In genomic region chr13:43236630-43237029, GRCm38 (mm10) we compare ENCODE assay signal across 10 mouse cellular contexts.
A peak's percentile ranks its signal among the peaks of the same experiment; 100 is the strongest.
DNase-seq lines count a peak whose midpoint lies in the region; ATAC-seq and TF ChIP-seq lines count a peak whose summit lies in the region.
"Had no signal": no experiment of that assay in that cellular context is flagged by ENCODE, and none has a peak within 500 bp of the region (broad histone marks: within the 10 kb centered on the region; RNA-seq: fewer than 3 reads in every experiment).

No protein-coding gene starts in this region.

- intact Hi-C loops in left cerebral cortex, adult 2 months (cut with DNase I) = no loop called here
- intact Hi-C loops in left cerebral cortex, postnatal 25 days (cut with DNase I) = no loop called here

- H3K4me1 ChIP-seq in heart, embryonic 13.5 days = peaks cover 80% of the 10 kb centered on the region
- peaks cover 50% of the 10 kb centered on the region for H3K4me1 ChIP-seq in kidney, embryonic 16.5 days (ENCODE audit: insufficient read depth, low read length)

- H3K27ac ChIP-seq in left cerebral cortex, adult 2 months = peak overlapping the region; percentile 80
- peak overlapping the region; percentile 62 for H3K27ac ChIP-seq in heart, embryonic 13.5 days (replicated peaks)
- H3K27ac ChIP-seq in kidney, embryonic 16.5 days (ENCODE audit: low read length) = peak overlapping the region; percentile 48; the same call in 1 of the 2 replicates
- H3K27ac ChIP-seq: limb, embryonic 15.5 days had no signal

- no peak for DNase-seq in left cerebral cortex, adult 2 months (ENCODE audit: extremely low spot score in 1 of 2, low spot score in 2 of 2)
- no peak for DNase-seq in left cerebral cortex, postnatal 25 days (ENCODE audit: low spot score in 2 of 2)
- DNase-seq in lung, postnatal 36 days = peak; percentile 82
- DNase-seq in thymus, postnatal 36 days = no peak
- DNase-seq in layer of hippocampus, postnatal 36 days = no peak
- DNase-seq: adrenal gland, postnatal 14 days had no signal

- H3K9me3 ChIP-seq in heart, embryonic 13.5 days = no peaks in the 10 kb centered on the region
- H3K9me3 ChIP-seq in kidney, embryonic 16.5 days (ENCODE audit: low read length) = no peaks in the 10 kb centered on the region
- H3K9me3 ChIP-seq: limb, embryonic 15.5 days had no signal

- no peak for ATAC-seq in heart, embryonic 13.5 days (ENCODE audit: extremely low read depth, insufficient number of reproducible peaks, low FRiP score, low TSS enrichment)
- ATAC-seq in kidney, embryonic 16.5 days (ENCODE audit: low FRiP score, low TSS enrichment) = no peak
- no peak for ATAC-seq in megakaryocyte-erythroid progenitor cell, adult 5-6 weeks (replicated peaks; ENCODE audit: low FRiP score, low TSS enrichment, poor library complexity, severe bottlenecking)

- 29% methylated on average over 6 of the region's 6 CpGs for WGBS in heart, embryonic 13.5 days
- 62% methylated on average over 6 of the region's 6 CpGs for WGBS in kidney, embryonic 16.5 days

- peak overlapping the region; percentile 35 for H3K4me2 ChIP-seq in heart, embryonic 13.5 days
- H3K4me2 ChIP-seq in kidney, embryonic 16.5 days (replicated peaks; ENCODE audit: low read depth, low read length) = no peak overlapping the region
- H3K4me2 ChIP-seq: limb, embryonic 15.5 days had no signal

- H3K9ac ChIP-seq in heart, embryonic 13.5 days = no peak overlapping the region
- H3K9ac ChIP-seq in kidney, embryonic 16.5 days (replicated peaks; ENCODE audit: low read length) = no peak overlapping the region
- H3K9ac ChIP-seq: limb, embryonic 15.5 days had no signal

- no peak for TF ChIP-seq CTCF in left cerebral cortex, adult 2 months (IDR thresholded peaks at IDR 0.05)

- no peaks in the 10 kb centered on the region for H3K36me3 ChIP-seq in heart, embryonic 13.5 days
- no peaks in the 10 kb centered on the region for H3K36me3 ChIP-seq in kidney, embryonic 16.5 days (ENCODE audit: insufficient read depth, low read length)
- H3K36me3 ChIP-seq: limb, embryonic 15.5 days had no signal

- no peak overlapping the region for H3K4me3 ChIP-seq in left cerebral cortex, adult 2 months
- H3K4me3 ChIP-seq in heart, embryonic 13.5 days = no peak overlapping the region
- no peak overlapping the region for H3K4me3 ChIP-seq in kidney, embryonic 16.5 days (ENCODE audit: low read length)
- H3K4me3 ChIP-seq: limb, embryonic 15.5 days had no signal

- no peaks in the 10 kb centered on the region for H3K27me3 ChIP-seq in heart, embryonic 13.5 days (replicated peaks)
- no peaks in the 10 kb centered on the region for H3K27me3 ChIP-seq in kidney, embryonic 16.5 days (ENCODE audit: insufficient read depth, low read length)
- H3K27me3 ChIP-seq: limb, embryonic 15.5 days had no signal
